In genomic region chr7:31057071-31057470, GRCm38 (mm10) we compare ENCODE assay signal across 8 mouse cellular contexts. TPM values are rescaled to one million over a fixed set of nuclear protein-coding genes. Genes with fewer than 3 reads are reported as not detected.
DNase-seq lines count a peak whose midpoint lies in the region; ATAC-seq and TF ChIP-seq lines count a peak whose summit lies in the region.

Fxyd1 (minus strand) TSS chr7:31057199.

- no peak for DNase-seq in kidney, postnatal 0 days (ENCODE audit: low spot score)
- no peak for DNase-seq in kidney, postnatal 10 days
- no peak for DNase-seq in left cerebral cortex, postnatal 10 days (ENCODE audit: extremely low spot score in 1 of 2, low spot score in 2 of 2)
- DNase-seq in c-Kit-positive CD71-positive TER-119-positive erythroid progenitor cells, embryonic 14.5 days (ENCODE audit: low spot score) = no peak
- no peak for DNase-seq in spleen, postnatal 36 days (ENCODE audit: low spot score in 2 of 2)

- WGBS in kidney, postnatal 0 days = 73% methylated on average over 2 of the region's 2 CpGs
- WGBS in bone marrow, adult 2 months = 80% methylated on average over 2 of the region's 2 CpGs
- 76% methylated on average over 2 of the region's 2 CpGs for WGBS in heart, embryonic 12.5 days

- intact Hi-C loops in left cerebral cortex, postnatal 10 days (cut with DNase I) = no loop called here

- TF ChIP-seq CTCF in kidney, postnatal 0 days (IDR thresholded peaks at IDR 0.05; ENCODE audit: low read depth) = no peak
- TF ChIP-seq CTCF in bone marrow, adult 2 months (IDR thresholded peaks at IDR 0.05; ENCODE audit: control insufficient read depth, insufficient read depth, low read length) = no peak

- no peak within 1 kb of the TSS for H3K4me3 ChIP-seq in kidney, postnatal 0 days (replicated peaks; ENCODE audit: low read depth, low read length)
- H3K4me3 ChIP-seq in bone marrow, adult 2 months (replicated peaks; ENCODE audit: control insufficient read depth, low read depth, low read length) = no peak within 1 kb of the TSS
- no peak within 1 kb of the TSS for H3K4me3 ChIP-seq in heart, embryonic 12.5 days

- peaks cover 9% of the 10 kb centered on the region for H3K4me1 ChIP-seq in kidney, postnatal 0 days (replicated peaks; ENCODE audit: insufficient read depth, low read length)
- no peaks in the 10 kb centered on the region for H3K4me1 ChIP-seq in bone marrow, adult 2 months (ENCODE audit: control insufficient read depth, insufficient read depth, low read length)
- H3K4me1 ChIP-seq in heart, embryonic 12.5 days (replicated peaks) = peaks cover 45% of the 10 kb centered on the region

- H3K9ac ChIP-seq in kidney, postnatal 0 days (ENCODE audit: low read depth, low read length) = no peak within 1 kb of the TSS
- H3K9ac ChIP-seq in heart, embryonic 12.5 days = 0 out of 2 replicates have a peak within 1 kb of the TSS, but pooled peaks have one; percentile 71

- no peak within 1 kb of the TSS for H3K27ac ChIP-seq in kidney, postnatal 0 days
- no peak within 1 kb of the TSS for H3K27ac ChIP-seq in bone marrow, adult 2 months (ENCODE audit: control insufficient read depth, insufficient read depth, low read depth, low read length, poor library complexity)
- peak within 1 kb of the TSS; percentile 96 for H3K27ac ChIP-seq in heart, embryonic 12.5 days (ENCODE audit: poor library complexity, severe bottlenecking)

- no peaks in the 10 kb centered on the region for H3K9me3 ChIP-seq in kidney, postnatal 0 days (replicated peaks; ENCODE audit: low read length)
- no peaks in the 10 kb centered on the region for H3K9me3 ChIP-seq in heart, embryonic 12.5 days (replicated peaks)

- H3K4me2 ChIP-seq in kidney, postnatal 0 days (ENCODE audit: low read length) = no peak within 1 kb of the TSS
- peak within 1 kb of the TSS; percentile 75 for H3K4me2 ChIP-seq in heart, embryonic 12.5 days

- no peak for TF ChIP-seq POLR2A in bone marrow, adult 2 months (IDR thresholded peaks at IDR 0.05; ENCODE audit: borderline replicate concordance, control insufficient read depth, low read depth, low read length)

- H3K36me3 ChIP-seq in kidney, postnatal 0 days (ENCODE audit: insufficient read depth, low read length) = no peaks in the 10 kb centered on the region
- H3K36me3 ChIP-seq in heart, embryonic 12.5 days = no peaks in the 10 kb centered on the region

- peaks cover 11% of the 10 kb centered on the region for H3K27me3 ChIP-seq in kidney, postnatal 0 days (ENCODE audit: insufficient read depth, low read length)
- peaks cover 4% of the 10 kb centered on the region for H3K27me3 ChIP-seq in heart, embryonic 12.5 days (replicated peaks)

- no peak for ATAC-seq in kidney, postnatal 0 days (replicated peaks; ENCODE audit: low FRiP score, low read depth)
- ATAC-seq in heart, embryonic 12.5 days (ENCODE audit: insufficient number of reproducible peaks, low FRiP score) = no peak
- no peak for ATAC-seq in inflammation-experienced regulatory T-cells, adult 6 months

RNA-seq across cellular contexts. Expression of gene Fxyd1, which starts in this region (rescaled TPM):
- 62.0 and 76.3 TPM in 2 replicates for polyA plus RNA-seq in kidney, postnatal 0 days (2015; fragmentation: Nextera tagmentation; extraction: Ambion mirVana)
- 7.8 and 16.2 TPM in 2 replicates for polyA plus RNA-seq in bone marrow, adult 2 months (2011; ENCODE audit: insufficient read depth, insufficient read length, low replicate concordance, missing spikeins)
- 927 and 934 TPM in 2 replicates for polyA plus RNA-seq in heart, embryonic 12.5 days (2016; fragmentation: Nextera tagmentation; extraction: Ambion mirVana)
- total RNA-seq in left cerebral cortex, postnatal 10 days (2021) = 10 to 100 TPM; 34.1 to 35.5 TPM
- polyA plus RNA-seq in inflammation-experienced regulatory T-cells, adult 6 months (2017; shearing (Covaris generic)) = under 1 TPM in 1 of 3 experiments, not detected in 2; 0.85 TPM

Comparison
In these comparisons a context has a peak if more than half of its experiments do, and no peak if none do; other contexts are left out.
1. RNA of gene Fxyd1 (polyA plus RNA-seq): 927 to 934 TPM in heart, embryonic 12.5 days; 62.0 to 76.3 TPM in kidney, postnatal 0 days, 7.8 to 16.2 TPM in bone marrow, adult 2 months and 0.85 TPM in inflammation-experienced regulatory T-cells, adult 6 months; every median in the first group is over 10 times any median in the second.